Mouse (Mus musculus): ENCODE results near the gene Hspa12b.

Gene Hspa12b

GRCm38 (mm10) chr2:131179246-131179886, 52.3 kb downstream of the Hspa12b start:
- WGBS = under 1% methylated on average over 67 of the region's 67 CpGs

GRCm38 (mm10) chr2:131179990-131180587, 53.0 kb downstream of the Hspa12b start, which contains the start of gene Cenpb:
Gene Cenpb, minus strand, starts transcription at chr2:131180067.
- WGBS = 2% methylated on average over 54 of the region's 57 CpGs

- WGBS = 3% methylated on average over 14 of the region's 14 CpGs
These were observed 59.3 kb downstream of the Hspa12b start for GRCm38 (mm10) chr2:131186343-131186742.

- WGBS = 2% methylated on average over 43 of the region's 43 CpGs
These were observed 59.9 kb downstream of the Hspa12b start, which contains the start of the genes Cdc25b and Spef1 for GRCm38 (mm10) chr2:131186771-131187601. Gene Cdc25b, plus strand, starts transcription at chr2:131186949. Gene Spef1, minus strand, starts transcription at chr2:131187282.

GRCm38 (mm10) chr2:131187602-131187922, 60.5 kb downstream of the Hspa12b start:
- WGBS = 53% methylated on average over 3 of the region's 3 CpGs

- WGBS = 98% methylated on average over 5 of the region's 5 CpGs
These were observed 61.2 kb downstream of the Hspa12b start for GRCm38 (mm10) chr2:131188311-131188710.

- WGBS = 63% methylated on average over 5 of the region's 5 CpGs
These were observed 62.6 kb downstream of the Hspa12b start for GRCm38 (mm10) chr2:131189521-131190309.

- WGBS = 78% methylated on average over 10 of the region's 10 CpGs
These were observed 63.4 kb downstream of the Hspa12b start for GRCm38 (mm10) chr2:131190344-131191004.

GRCm38 (mm10) chr2:131191005-131191390, 63.9 kb downstream of the Hspa12b start:
- WGBS = 77% methylated on average over 7 of the region's 7 CpGs

Measured in cerebral cortex, adult 2 months (tissue).